Mouse (Mus musculus) gastrocnemius, adult 8-10 months (tissue): ENCODE measurements around the gene Mroh2a. TPM values are rescaled to one million over a fixed set of nuclear protein-coding genes. Genes with fewer than 3 reads are reported as not detected.

ENCODE experiments used
- DNase-seq, 2 experiments: peaks; one replicate each; pipeline ENCODE4 v3.0.0; 2022; ENCODE audit warnings: low spot score in 2 of 2
- total RNA-seq, 4 experiments: library from RNA; stranded (reverse); gene quantifications; 2 replicates each; pipeline ENCODE4 v1.2.4; 2022

Gene Mroh2a
- total RNA-seq, 4 experiments from 2014 or later, result not detected

GRCm38 (mm10) chr1:88309905-88310304, 83.1 kb downstream of the Mroh2a start:
- DNase-seq, result no peak

- no peak for DNase-seq
Measured at GRCm38 (mm10) chr1:88310349-88310748, 83.6 kb downstream of the Mroh2a start.

Other genes starting within 250 kb of the Mroh2a start
- gene Usp40, start 218.4 kb upstream of the Mroh2a start, total RNA-seq, result 1 to 10 TPM; 6.9 to 7.6 (median 7.3) TPM
- gene Ugt1a10, start 171.6 kb upstream of the Mroh2a start, total RNA-seq, result not detected
- not detected for gene Ugt1a9, start 156.2 kb upstream of the Mroh2a start, total RNA-seq
- gene Ugt1a8, start 139.2 kb upstream of the Mroh2a start, total RNA-seq, result not detected
- under 1 TPM in 2 of 4 experiments, not detected in 2; 0.11 to 0.44 TPM for gene Ugt1a7c, start 131.9 kb upstream of the Mroh2a start, total RNA-seq
- gene Ugt1a6b, start 123.7 kb upstream of the Mroh2a start, total RNA-seq, result 1 to 10 TPM in 1 of 4 experiments, under 1 TPM in 1, not detected in 2; 0.72 to 1.3 TPM
- 1 to 10 TPM in 1 of 4 experiments, under 1 TPM in 3; 0.22 to 2.0 (median 0.47) TPM for gene Ugt1a6a, start 92.2 kb upstream of the Mroh2a start, total RNA-seq
- not detected for gene Ugt1a5, start 61.0 kb upstream of the Mroh2a start, total RNA-seq
- gene Ugt1a2, start 26.4 kb upstream of the Mroh2a start, total RNA-seq, result under 1 TPM in 1 of 4 experiments, not detected in 3; 0.16 TPM
- gene Dnajb3, start 21.2 kb upstream of the Mroh2a start, total RNA-seq, result not detected
- under 1 TPM in 2 of 4 experiments, not detected in 2; 0.12 to 0.46 TPM for gene Ugt1a1, start 15.0 kb upstream of the Mroh2a start, total RNA-seq
- gene Hjurp, start 50.6 kb downstream of the Mroh2a start, total RNA-seq, result 1 to 10 TPM; 4.4 to 6.3 (median 4.7) TPM
- gene Trpm8, start 50.7 kb downstream of the Mroh2a start, total RNA-seq, result not detected
- gene Spp2, start 180.0 kb downstream of the Mroh2a start, total RNA-seq, result not detected